Mouse (Mus musculus) kidney, postnatal 4 days (tissue): Measurements from ENCODE around the gene Cdcp2.

Experiments
- DNase-seq, 2 experiments: peaks; one replicate each; pipeline ENCODE4 v3.0.0; 2021; ENCODE audit warnings: mixed read lengths in 2 of 2

Gene Cdcp2

GRCm38 (mm10) chr4:107096841-107097373 lies at the start of gene Cdcp2:
TSS of gene Cdcp2 (plus strand) at chr4:107096891.
- no peak for DNase-seq

GRCm38 (mm10) chr4:107047806-107048205 lies 48.9 kb upstream of the Cdcp2 start:
- DNase-seq = no peak

GRCm38 (mm10) chr4:107048568-107049162 lies 48.0 kb upstream of the Cdcp2 start:
- no peak for DNase-seq

GRCm38 (mm10) chr4:107051889-107052288 lies 44.8 kb upstream of the Cdcp2 start:
- DNase-seq = no peak

GRCm38 (mm10) chr4:107052962-107053553 lies 43.6 kb upstream of the Cdcp2 start:
- peak in 1 of 2 experiments; percentile 29 for DNase-seq

- no peak for DNase-seq
Observed at GRCm38 (mm10) chr4:107056088-107056487, 40.6 kb upstream of the Cdcp2 start.

- no peak for DNase-seq
Observed at GRCm38 (mm10) chr4:107058346-107058745, 38.3 kb upstream of the Cdcp2 start.

GRCm38 (mm10) chr4:107058781-107059180 lies 37.9 kb upstream of the Cdcp2 start:
- DNase-seq = no peak

- DNase-seq = no peak
Observed at GRCm38 (mm10) chr4:107061560-107061959, 35.1 kb upstream of the Cdcp2 start.

GRCm38 (mm10) chr4:107063214-107063613 lies 33.5 kb upstream of the Cdcp2 start:
- no peak for DNase-seq

GRCm38 (mm10) chr4:107064394-107065098 lies 32.1 kb upstream of the Cdcp2 start:
- DNase-seq = no peak

- peak; percentile 94 to 96 for DNase-seq
Observed at GRCm38 (mm10) chr4:107066252-107067124, 30.2 kb upstream of the Cdcp2 start, which contains the start of the genes Mrpl37 and Cyb5rl. TSS of gene Mrpl37 (minus strand) at chr4:107066868. TSS of gene Cyb5rl (plus strand) at chr4:107066988.

GRCm38 (mm10) chr4:107067151-107067840 lies 29.4 kb upstream of the Cdcp2 start:
- DNase-seq = peak; percentile 51 to 67

- DNase-seq = no peak
Observed at GRCm38 (mm10) chr4:107072343-107072742, 24.3 kb upstream of the Cdcp2 start.

GRCm38 (mm10) chr4:107075456-107075855 lies 21.2 kb upstream of the Cdcp2 start:
- no peak for DNase-seq

GRCm38 (mm10) chr4:107078894-107079293 lies 17.8 kb upstream of the Cdcp2 start:
- no peak for DNase-seq

- DNase-seq = no peak
Observed at GRCm38 (mm10) chr4:107079716-107080115, 17.0 kb upstream of the Cdcp2 start.

- DNase-seq = no peak
Observed at GRCm38 (mm10) chr4:107082185-107082584, 14.5 kb upstream of the Cdcp2 start.

GRCm38 (mm10) chr4:107083126-107083525 lies 13.6 kb upstream of the Cdcp2 start:
- no peak for DNase-seq

GRCm38 (mm10) chr4:107084343-107084742 lies 12.3 kb upstream of the Cdcp2 start:
- DNase-seq = no peak

GRCm38 (mm10) chr4:107084858-107085257 lies 11.8 kb upstream of the Cdcp2 start:
- DNase-seq = peak; percentile 68 to 80

- DNase-seq = no peak
Observed at GRCm38 (mm10) chr4:107091696-107092095, 5.0 kb upstream of the Cdcp2 start.
